Mouse (Mus musculus) hindbrain, postnatal 0 days (tissue): ENCODE results near the gene Rasgrp3. TPM values are rescaled to one million over a fixed set of nuclear protein-coding genes. Genes with fewer than 3 reads are reported as not detected.

Source experiments
- ATAC-seq: fragments of 200-750 bp; cut with Nextera tagmentation; 2 replicates; pipeline ENCODE4 v1.8.0; 2017; ENCODE audit warnings: mild to moderate bottlenecking, moderate TSS enrichment, moderate library complexity
- DNase-seq: peaks from one replicate; pipeline ENCODE4 v3.0.0-alpha.2; 2015; ENCODE audit warnings: low spot score
- H3K27ac ChIP-seq: fragments of 300-500 bp; sonication (generic); 2 replicates; pipeline ENCODE4 v1.5.1; 2014; ENCODE audit warnings: mild to moderate bottlenecking
- H3K27me3 ChIP-seq: fragments of 300-500 bp; sonication (generic); 2 replicates; pipeline ENCODE4 v1.6.1; 2014; ENCODE audit warnings: low read length, mixed read lengths; ENCODE audit not compliant: insufficient read depth
- H3K36me3 ChIP-seq: fragments of 300-500 bp; sonication (generic); 2 replicates; pipeline ENCODE4 v1.6.1; 2014; ENCODE audit warnings: low read length, mixed read lengths; ENCODE audit not compliant: insufficient read depth
- H3K4me1 ChIP-seq: fragments of 300-500 bp; sonication (generic); 2 replicates; pipeline ENCODE4 v1.6.1; 2014; ENCODE audit warnings: antibody characterized with exemption, low read length, mixed read lengths; ENCODE audit not compliant: insufficient read depth
- H3K4me2 ChIP-seq: fragments of 300-500 bp; sonication (generic); 2 replicates; pipeline ENCODE4 v1.6.1; 2014; ENCODE audit warnings: low read depth, mild to moderate bottlenecking, low read length, moderate library complexity, mixed read lengths
- H3K4me3 ChIP-seq: fragments of 300-500 bp; sonication (generic); 2 replicates; pipeline ENCODE4 v1.5.1; 2014; ENCODE audit warnings: low read length
- H3K9ac ChIP-seq: fragments of 300-500 bp; sonication (generic); replicated peaks from 2 replicates; pipeline ENCODE4 v1.6.1; 2014; ENCODE audit warnings: mild to moderate bottlenecking, low read length, moderate library complexity, mixed read lengths
- H3K9me3 ChIP-seq: fragments of 300-500 bp; sonication (generic); 2 replicates; pipeline ENCODE4 v1.6.1; 2016; ENCODE audit warnings: low read length, mixed read lengths
- CTCF ChIP-seq: IDR thresholded peaks from 2 replicates; pipeline ENCODE4 v1.5.1; 2016; ENCODE audit warnings: antibody characterized with exemption, control low read depth, low read depth
- WGBS: fragments of 180-500 bp; shearing (Covaris S2); extraction: QIAGEN DNeasy Blood & Tissue Kit; methylation state at CpG from one replicate; pipeline ENCODE4 v1.1.7; 2014; 5-methylcytosine and 5-hydroxymethylcytosine counted together
- polyA plus RNA-seq: library from polyadenylated mRNA; unstranded; fragments of >200 nt; fragmentation: Nextera tagmentation; extraction: Ambion mirVana; gene quantifications from 2 replicates; pipeline ENCODE4 v1.2.1, GENCODE M21; 2015
- total RNA-seq: library from RNA; depleted of rRNA; stranded (reverse); fragments of >200 nt; gene quantifications from 2 replicates; pipeline ENCODE4 v1.2.3, GENCODE M21; 2014; rRNA removed

Rasgrp3 gene
- 2.1 and 3.3 TPM in 2 replicates for total RNA-seq
- 5.1 and 5.9 TPM in 2 replicates for polyA plus RNA-seq

DNA sequence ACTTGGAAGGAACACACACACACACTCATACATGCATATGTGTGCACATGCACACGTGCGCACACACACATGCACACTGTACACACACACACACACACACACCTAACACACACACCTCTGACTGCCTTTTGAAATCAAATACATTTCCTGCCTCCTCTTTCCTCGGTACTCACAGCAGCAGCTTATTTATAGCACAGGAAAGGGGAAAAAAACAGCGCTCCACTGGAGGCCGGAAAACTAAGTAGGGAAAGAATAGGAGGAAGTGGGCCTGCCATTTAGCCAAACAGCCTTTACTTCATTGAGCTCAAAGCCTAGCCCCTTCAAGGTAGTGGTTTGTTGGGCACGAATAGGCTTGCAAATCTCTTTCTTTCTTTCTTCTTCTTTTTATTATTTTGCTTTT is at the start of gene Rasgrp3:
Gene Rasgrp3 (plus strand): TSS at position 298 of the 400 bp plus-strand sequence.
- no peak within 1 kb of the TSS for H3K9ac ChIP-seq
- 0 out of 2 replicates have a peak within 1 kb of the TSS, but pooled peaks have one; percentile 4 for H3K4me3 ChIP-seq
- no peaks in the 10 kb centered on the region for H3K27me3 ChIP-seq
- H3K9me3 ChIP-seq: no peaks in the 10 kb centered on the region
- H3K4me1 ChIP-seq: no peaks in the 10 kb centered on the region
- H3K36me3 ChIP-seq: no peaks in the 10 kb centered on the region
- DNase-seq (no peak), ATAC-seq (no peak)
- H3K4me2 ChIP-seq: no peak within 1 kb of the TSS
- H3K27ac ChIP-seq: no peak within 1 kb of the TSS
- TF ChIP-seq CTCF: no peak
- 69% methylated on average over 6 of the region's 6 CpGs for WGBS

DNA sequence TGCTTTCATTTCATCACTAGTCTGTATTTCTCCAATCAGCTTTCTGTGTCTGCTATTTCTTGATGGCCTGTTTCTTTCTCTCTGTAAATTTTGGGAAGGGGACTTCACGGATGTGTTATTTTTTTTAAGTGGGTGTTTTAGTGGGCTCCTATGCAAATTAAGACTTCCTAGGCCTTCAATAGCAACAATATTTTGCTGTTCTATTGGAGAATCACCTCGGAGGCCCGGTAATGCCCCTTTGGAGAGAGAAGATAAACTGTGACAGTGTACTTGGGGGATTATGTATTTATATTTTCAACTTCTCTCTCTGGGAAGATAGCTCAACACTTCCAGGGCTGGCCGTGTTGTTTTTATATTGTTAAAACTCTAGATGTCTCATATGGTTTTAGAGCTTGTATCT is 47.3 kb upstream of the Rasgrp3 start:
- H3K27ac ChIP-seq: no peak overlapping the region
- H3K4me2 ChIP-seq: no peak overlapping the region
- no peaks in the 10 kb centered on the region for H3K36me3 ChIP-seq
- H3K27me3 ChIP-seq: no peaks in the 10 kb centered on the region
- H3K4me3 ChIP-seq: no peak overlapping the region
- 83% methylated on average over 4 of the region's 4 CpGs for WGBS
- TF ChIP-seq CTCF: no peak
- no peak overlapping the region for H3K9ac ChIP-seq
- H3K9me3 ChIP-seq: no peaks in the 10 kb centered on the region
- no peaks in the 10 kb centered on the region for H3K4me1 ChIP-seq
- DNase-seq (no peak), ATAC-seq (no peak)

DNA sequence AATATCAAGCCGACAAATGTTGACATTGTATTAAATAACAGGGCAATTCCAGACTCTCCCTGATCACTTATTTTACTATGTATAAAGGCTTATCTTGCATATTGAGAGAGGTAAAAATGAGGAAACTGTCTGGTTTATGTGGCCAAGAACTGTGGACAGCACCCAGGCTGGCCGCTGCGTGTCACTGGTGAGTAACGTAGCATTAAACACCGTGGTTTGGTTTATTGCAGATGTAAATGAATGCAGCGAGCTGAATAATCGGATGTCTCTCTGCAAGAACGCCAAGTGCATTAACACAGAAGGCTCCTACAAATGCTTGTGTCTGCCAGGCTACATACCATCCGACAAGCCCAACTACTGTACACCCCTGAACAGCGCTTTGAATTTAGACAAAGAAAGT is 45.6 kb upstream of the Rasgrp3 start:
- Histone ChIP-seq H3K9ac (no peak overlapping the region), H3K4me3 (no peak overlapping the region), H3K27ac (no peak overlapping the region), H3K9me3 (no peaks in the 10 kb centered on the region), H3K27me3 (no peaks in the 10 kb centered on the region), H3K4me1 (no peaks in the 10 kb centered on the region), H3K36me3 (no peaks in the 10 kb centered on the region), H3K4me2 (no peak overlapping the region)
- peak; percentile 40 for TF ChIP-seq CTCF
- DNase-seq (peak; percentile 27), ATAC-seq (no peak)
- 69% methylated on average over 10 of the region's 10 CpGs for WGBS

DNA sequence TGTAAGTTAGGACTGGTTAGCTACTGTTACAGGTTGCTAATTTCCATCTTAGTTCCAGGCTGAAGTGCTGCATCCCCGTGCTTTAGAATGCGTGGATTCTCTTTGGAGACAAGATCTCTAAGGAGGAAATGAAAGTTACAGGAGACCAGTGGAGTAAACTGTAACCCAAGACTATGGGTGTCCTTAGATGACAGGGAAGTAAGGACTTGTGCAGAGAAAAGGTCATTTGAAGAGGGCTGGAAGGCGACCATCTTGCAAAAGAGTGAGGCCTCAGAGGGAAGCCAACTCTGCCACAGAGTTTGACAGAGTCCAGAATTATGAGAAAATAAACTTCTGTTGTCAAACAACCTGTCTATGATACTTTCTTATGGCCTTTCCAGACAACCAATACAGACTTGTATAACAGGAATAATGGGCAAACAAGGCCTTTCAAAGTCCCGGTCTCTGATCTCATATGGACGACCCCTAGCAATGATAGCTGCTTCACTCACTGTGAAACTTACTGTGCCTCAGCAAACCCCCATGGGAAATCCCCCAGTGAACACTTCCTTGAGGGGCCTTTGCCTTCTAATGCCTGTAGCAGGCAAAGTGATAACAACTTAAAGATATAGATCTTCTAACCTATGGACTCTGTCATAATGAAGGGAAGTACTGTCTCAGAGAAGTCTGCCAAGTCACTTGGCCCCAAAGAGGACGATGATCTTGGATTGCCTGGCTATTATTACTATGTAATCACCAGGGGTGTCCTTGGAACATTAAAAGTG is 44.1 kb upstream of the Rasgrp3 start:
- H3K4me1 ChIP-seq: no peaks in the 10 kb centered on the region
- H3K27me3 ChIP-seq: no peaks in the 10 kb centered on the region
- ATAC-seq: no peak
- no peak for DNase-seq
- no peak overlapping the region for H3K4me2 ChIP-seq
- no peak overlapping the region for H3K27ac ChIP-seq
- WGBS: 86% methylated on average over 6 of the region's 6 CpGs
- no peak overlapping the region for H3K9ac ChIP-seq
- no peaks in the 10 kb centered on the region for H3K9me3 ChIP-seq
- H3K36me3 ChIP-seq: no peaks in the 10 kb centered on the region
- TF ChIP-seq CTCF: no peak
- H3K4me3 ChIP-seq: no peak overlapping the region

DNA sequence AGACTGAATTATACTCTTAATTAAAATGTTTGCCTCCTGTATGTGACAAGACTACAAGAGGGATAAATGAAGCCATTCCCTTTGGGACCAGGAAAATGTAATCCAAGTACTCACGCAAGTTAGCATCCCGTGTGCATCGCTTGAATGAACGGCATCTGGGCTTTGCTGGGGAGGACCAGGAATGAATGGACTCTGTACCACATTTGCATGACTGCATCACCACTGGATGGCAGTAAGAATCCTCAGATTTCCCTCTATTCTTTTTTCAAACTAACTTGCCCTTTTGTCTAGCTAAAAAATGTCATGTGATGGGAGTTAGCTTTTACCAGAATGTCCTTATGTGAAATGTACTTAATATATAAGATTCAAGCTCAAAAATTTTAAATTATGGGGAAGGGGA is 29.3 kb upstream of the Rasgrp3 start:
- Histone ChIP-seq H3K27ac (no peak overlapping the region), H3K4me2 (no peak overlapping the region), H3K9me3 (no peaks in the 10 kb centered on the region), H3K27me3 (no peaks in the 10 kb centered on the region), H3K4me3 (no peak overlapping the region), H3K36me3 (no peaks in the 10 kb centered on the region), H3K4me1 (no peaks in the 10 kb centered on the region), H3K9ac (no peak overlapping the region)
- DNase-seq: peak; percentile 53
- peak; percentile 61 for TF ChIP-seq CTCF
- no peak for ATAC-seq
- WGBS: 23% methylated on average over 4 of the region's 4 CpGs

DNA sequence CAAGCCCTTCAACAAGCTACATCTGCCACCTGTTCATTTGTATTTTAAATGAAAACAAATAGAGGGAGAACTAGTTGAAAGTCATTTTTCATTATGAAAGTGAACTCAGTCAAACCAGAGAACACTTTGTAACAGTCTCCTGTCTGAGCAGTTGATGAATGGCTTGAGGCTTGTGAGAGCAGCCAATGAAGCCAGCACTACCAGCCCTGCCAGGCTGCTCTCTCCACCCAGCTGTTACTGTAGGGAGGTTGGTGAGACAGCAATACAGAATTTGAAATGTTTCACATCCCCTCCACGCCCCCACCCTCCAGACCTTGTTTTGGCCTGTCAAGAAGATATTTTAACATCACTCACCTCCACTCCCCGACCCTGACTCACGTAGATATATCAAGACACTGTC is 18.8 kb upstream of the Rasgrp3 start:
- no peak for TF ChIP-seq CTCF
- no peaks in the 10 kb centered on the region for H3K36me3 ChIP-seq
- ATAC-seq (0 out of 2 replicates have a peak, but pooled peaks have one; percentile 35), DNase-seq (no peak)
- H3K4me2 ChIP-seq: no peak overlapping the region
- no peak overlapping the region for H3K4me3 ChIP-seq
- 73% methylated on average over 3 of the region's 3 CpGs for WGBS
- no peak overlapping the region for H3K27ac ChIP-seq
- no peaks in the 10 kb centered on the region for H3K9me3 ChIP-seq
- no peaks in the 10 kb centered on the region for H3K27me3 ChIP-seq
- no peaks in the 10 kb centered on the region for H3K4me1 ChIP-seq
- H3K9ac ChIP-seq: no peak overlapping the region

DNA sequence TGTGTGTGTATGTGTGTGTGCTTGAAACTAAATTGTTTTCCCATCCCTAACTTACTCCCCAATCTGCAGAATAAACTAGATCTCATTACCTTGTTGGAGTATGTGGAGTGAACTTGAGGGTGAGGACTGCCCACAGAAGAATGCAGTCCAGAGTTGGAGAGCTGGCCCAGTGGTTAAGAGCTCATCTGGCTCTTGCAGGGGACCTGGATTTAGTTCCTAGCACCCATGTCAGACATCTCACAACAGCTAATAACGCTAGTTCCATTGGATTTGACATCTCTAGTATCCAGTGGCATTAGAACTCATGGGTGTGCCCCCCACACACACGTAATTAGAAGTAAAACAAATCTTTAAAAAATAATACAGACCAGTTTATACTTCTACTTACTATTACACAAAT is 1.5 kb upstream of the Rasgrp3 start:
- Histone ChIP-seq H3K27ac (no peak overlapping the region), H3K4me3 (no peak overlapping the region), H3K4me1 (no peaks in the 10 kb centered on the region), H3K4me2 (no peak overlapping the region), H3K9ac (no peak overlapping the region), H3K27me3 (no peaks in the 10 kb centered on the region), H3K9me3 (no peaks in the 10 kb centered on the region), H3K36me3 (no peaks in the 10 kb centered on the region)
- DNase-seq: no peak
- ATAC-seq: no peak
- TF ChIP-seq CTCF: no peak
- 92% methylated on average over 2 of the region's 2 CpGs for WGBS
